Mouse (Mus musculus) olfactory bulb, adult 2 months (tissue): ENCODE measurements at regions not wholly inside any gene's neighbourhood (a gene's known extent, or its start where the extent isn't known, plus 50 kb on each side); places are given as distances from the start of the nearest gene placed in this dataset.

ENCODE experiments used
- CTCF ChIP-seq: fragments of 200-500 bp; IDR thresholded peaks from 2 replicates; pipeline ENCODE4 v1.5.1; 2012; ENCODE audit warnings: low read depth, mild to moderate bottlenecking, low read length, moderate library complexity; ENCODE audit not compliant: insufficient read depth
- POLR2A ChIP-seq: fragments of 200-500 bp; IDR thresholded peaks from 2 replicates; pipeline ENCODE4 v1.6.1; 2012; ENCODE audit warnings: mild to moderate bottlenecking, low read depth, low read length, moderate library complexity; ENCODE audit not compliant: insufficient read depth

DNA sequence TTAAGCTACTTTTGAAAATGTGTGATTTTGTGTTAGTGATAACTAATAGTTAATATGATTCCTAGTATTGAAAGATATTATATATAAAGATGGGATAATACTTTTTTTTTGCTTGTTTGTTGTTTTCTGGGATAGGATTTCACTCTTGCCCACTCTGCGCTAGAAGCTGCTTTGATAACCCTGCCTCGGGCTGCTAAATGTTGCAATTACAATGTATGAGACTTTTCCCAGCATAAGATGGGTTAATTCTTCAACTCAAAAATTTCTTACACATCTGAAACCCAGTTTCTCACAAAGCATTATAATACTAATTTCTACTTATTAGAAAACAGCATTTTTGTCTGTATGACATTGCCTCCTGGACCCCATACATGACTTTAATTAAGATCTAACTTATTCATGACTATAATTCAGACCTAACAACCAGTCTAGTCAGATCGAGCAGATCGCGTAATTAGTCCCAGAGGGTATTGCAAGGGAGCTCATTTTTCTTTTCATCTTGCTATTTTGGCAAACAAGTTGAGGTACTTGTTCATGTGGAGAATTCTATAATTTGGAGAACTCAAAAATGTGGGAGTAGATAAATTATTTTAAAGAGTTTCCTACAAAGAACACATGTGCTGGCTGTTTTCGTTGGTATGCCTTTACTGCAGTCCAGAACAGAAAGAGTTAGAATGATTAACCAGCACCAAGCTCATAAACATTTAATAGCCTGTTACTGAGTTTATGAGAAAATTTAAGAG lies 155.2 kb downstream of the Zpld1 start:
- no peak for TF ChIP-seq POLR2A
- TF ChIP-seq CTCF, result no peak
